Mouse (Mus musculus): ENCODE measurements around the gene Impg2. TPM values are rescaled to one million over a fixed set of nuclear protein-coding genes. Genes with fewer than 3 reads are reported as not detected.

Impg2 gene
- polyA plus RNA-seq, 1 experiment: 0.82 TPM

- no peak for DNase-seq (ENCODE audit: extremely low spot score in 1 of 2, low spot score in 1 of 2)
Measured at GRCm38 (mm10) chr16:56298248-56298647, 94.1 kb downstream of the Impg2 start.

GRCm38 (mm10) chr16:56298836-56299235 lies 94.7 kb downstream of the Impg2 start:
- peak in 1 of 2 experiments; percentile 2 for DNase-seq (ENCODE audit: extremely low spot score in 1 of 2, low spot score in 1 of 2)

GRCm38 (mm10) chr16:56302996-56303395 lies 98.9 kb downstream of the Impg2 start:
- no peak for DNase-seq (ENCODE audit: extremely low spot score in 1 of 2, low spot score in 1 of 2)

- no peak for DNase-seq (ENCODE audit: extremely low spot score in 1 of 2, low spot score in 1 of 2)
Measured at GRCm38 (mm10) chr16:56304167-56304566, 100.1 kb downstream of the Impg2 start.

GRCm38 (mm10) chr16:56307575-56307974 lies 103.5 kb downstream of the Impg2 start:
- DNase-seq (ENCODE audit: extremely low spot score in 1 of 2, low spot score in 1 of 2): no peak

- DNase-seq (ENCODE audit: extremely low spot score in 1 of 2, low spot score in 1 of 2): peak in 1 of 2 experiments; percentile 41
Measured at GRCm38 (mm10) chr16:56311291-56311690, 107.2 kb downstream of the Impg2 start.

Other genes starting within 250 kb of the Impg2 start
- 426 and 475 TPM in 2 replicates for gene Rpl24, start 238.0 kb upstream of the Impg2 start, polyA plus RNA-seq (2012; rRNA removed)
- 25.3 and 26.8 TPM in 2 replicates for gene Zbtb11, start 230.4 kb upstream of the Impg2 start, polyA plus RNA-seq (2012; rRNA removed)
- gene Pcnp, start 174.6 kb upstream of the Impg2 start, polyA plus RNA-seq (2012; rRNA removed): 135 and 138 TPM in 2 replicates
- gene Trmt10c, start 166.5 kb upstream of the Impg2 start, polyA plus RNA-seq (2012; rRNA removed): 6.6 and 7.0 TPM in 2 replicates
- 25.6 and 28.5 TPM in 2 replicates for gene Senp7, start 156.0 kb upstream of the Impg2 start, polyA plus RNA-seq (2012; rRNA removed)